Mouse (Mus musculus): ENCODE measurements at regions not wholly inside any gene's neighbourhood (a gene's known extent, or its start where the extent isn't known, plus 50 kb on each side); places are given as distances from the start of the nearest gene placed in this dataset.

- WGBS (ENCODE audit: insufficient replicate concordance) = 32% methylated on average over 3 of the region's 3 CpGs
- no peak overlapping the region for H3K4me3 ChIP-seq (replicated peaks)
- no peak for ATAC-seq (ENCODE audit: low read depth)
- H3K9me3 ChIP-seq (replicated peaks) = no peaks in the 10 kb centered on the region
- H3K4me1 ChIP-seq (replicated peaks) = no peaks in the 10 kb centered on the region
- no peaks in the 10 kb centered on the region for H3K27me3 ChIP-seq
- no peak overlapping the region for H3K27ac ChIP-seq
- H3K4me2 ChIP-seq = no peak overlapping the region
- H3K36me3 ChIP-seq = no peaks in the 10 kb centered on the region
- no peak overlapping the region for H3K9ac ChIP-seq
- no peak for DNase-seq
These were observed 220.1 kb upstream of the 9630041A04Rik start for GRCm38 (mm10) chr9:101641524-101641923.

- no peaks in the 10 kb centered on the region for H3K36me3 ChIP-seq
- no peak overlapping the region for H3K9ac ChIP-seq
- ATAC-seq (ENCODE audit: low read depth) = no peak
- no peak overlapping the region for H3K4me2 ChIP-seq
- H3K9me3 ChIP-seq (replicated peaks) = no peaks in the 10 kb centered on the region
- no peak overlapping the region for H3K27ac ChIP-seq
- no peaks in the 10 kb centered on the region for H3K4me1 ChIP-seq (replicated peaks)
- DNase-seq = no peak
- no peaks in the 10 kb centered on the region for H3K27me3 ChIP-seq
- H3K4me3 ChIP-seq (replicated peaks) = no peak overlapping the region
These were observed 221.0 kb upstream of the 9630041A04Rik start for GRCm38 (mm10) chr9:101640598-101640997.

- Histone ChIP-seq H3K9ac (no peak overlapping the region), H3K27me3 (no peaks in the 10 kb centered on the region), H3K27ac (no peak overlapping the region), H3K4me3 (replicated peaks) (no peak overlapping the region), H3K4me2 (no peak overlapping the region), H3K36me3 (no peaks in the 10 kb centered on the region), H3K4me1 (replicated peaks) (no peaks in the 10 kb centered on the region), H3K9me3 (replicated peaks) (no peaks in the 10 kb centered on the region)
- ATAC-seq (ENCODE audit: low read depth) (no peak), DNase-seq (no peak)
- WGBS (ENCODE audit: insufficient replicate concordance) = 47% methylated on average over 2 of the region's 2 CpGs
These were observed 245.4 kb upstream of the 9630041A04Rik start for GRCm38 (mm10) chr9:101616261-101616660.

- H3K4me2 ChIP-seq = no peak overlapping the region
- no peak overlapping the region for H3K27ac ChIP-seq
- no peaks in the 10 kb centered on the region for H3K27me3 ChIP-seq
- DNase-seq = no peak
- 66% methylated on average over 3 of the region's 3 CpGs for WGBS (ENCODE audit: insufficient replicate concordance)
- no peak overlapping the region for H3K4me3 ChIP-seq (replicated peaks)
- H3K36me3 ChIP-seq = no peaks in the 10 kb centered on the region
- no peak for ATAC-seq (ENCODE audit: low read depth)
- no peaks in the 10 kb centered on the region for H3K9me3 ChIP-seq (replicated peaks)
- H3K9ac ChIP-seq = no peak overlapping the region
- H3K4me1 ChIP-seq (replicated peaks) = no peaks in the 10 kb centered on the region
These were observed 246.5 kb upstream of the 9630041A04Rik start for GRCm38 (mm10) chr9:101615176-101615575.

- ATAC-seq (ENCODE audit: low read depth) (no peak), DNase-seq (no peak)
- Histone ChIP-seq H3K27me3 (no peaks in the 10 kb centered on the region), H3K4me3 (replicated peaks) (no peak overlapping the region), H3K27ac (no peak overlapping the region), H3K4me2 (no peak overlapping the region), H3K36me3 (no peaks in the 10 kb centered on the region), H3K4me1 (replicated peaks) (no peaks in the 10 kb centered on the region), H3K9ac (no peak overlapping the region), H3K9me3 (replicated peaks) (no peaks in the 10 kb centered on the region)
- WGBS (ENCODE audit: insufficient replicate concordance) = 57% methylated on average over 3 of the region's 3 CpGs
These were observed 247.7 kb upstream of the 9630041A04Rik start for GRCm38 (mm10) chr9:101613933-101614332.

- no peaks in the 10 kb centered on the region for H3K27me3 ChIP-seq
- WGBS (ENCODE audit: insufficient replicate concordance) = 52% methylated on average over 2 of the region's 2 CpGs
- H3K36me3 ChIP-seq = no peaks in the 10 kb centered on the region
- H3K27ac ChIP-seq = no peak overlapping the region
- no peak overlapping the region for H3K4me3 ChIP-seq (replicated peaks)
- H3K4me1 ChIP-seq (replicated peaks) = no peaks in the 10 kb centered on the region
- no peak overlapping the region for H3K9ac ChIP-seq
- DNase-seq (no peak), ATAC-seq (ENCODE audit: low read depth) (no peak)
- H3K4me2 ChIP-seq = no peak overlapping the region
- H3K9me3 ChIP-seq (replicated peaks) = no peaks in the 10 kb centered on the region
These were observed 248.2 kb upstream of the 9630041A04Rik start for GRCm38 (mm10) chr9:101613471-101613870.

- 65% methylated on average over 5 of the region's 5 CpGs for WGBS (ENCODE audit: insufficient replicate concordance)
- no peak overlapping the region for H3K9ac ChIP-seq
- no peak overlapping the region for H3K27ac ChIP-seq
- H3K27me3 ChIP-seq = no peaks in the 10 kb centered on the region
- no peak overlapping the region for H3K4me3 ChIP-seq (replicated peaks)
- no peak for DNase-seq
- no peaks in the 10 kb centered on the region for H3K9me3 ChIP-seq (replicated peaks)
- H3K36me3 ChIP-seq = no peaks in the 10 kb centered on the region
- ATAC-seq (ENCODE audit: low read depth) = no peak
- no peak overlapping the region for H3K4me2 ChIP-seq
- H3K4me1 ChIP-seq (replicated peaks) = no peaks in the 10 kb centered on the region
These were observed 248.7 kb upstream of the 9630041A04Rik start for GRCm38 (mm10) chr9:101612971-101613370.

- no peaks in the 10 kb centered on the region for H3K27me3 ChIP-seq
- DNase-seq (no peak), ATAC-seq (ENCODE audit: low read depth) (no peak)
- no peaks in the 10 kb centered on the region for H3K9me3 ChIP-seq (replicated peaks)
- 50% methylated on average over 4 of the region's 4 CpGs for WGBS (ENCODE audit: insufficient replicate concordance)
- no peak overlapping the region for H3K27ac ChIP-seq
- H3K4me1 ChIP-seq (replicated peaks) = no peaks in the 10 kb centered on the region
- H3K36me3 ChIP-seq = no peaks in the 10 kb centered on the region
- H3K9ac ChIP-seq = no peak overlapping the region
- no peak overlapping the region for H3K4me3 ChIP-seq (replicated peaks)
- H3K4me2 ChIP-seq = no peak overlapping the region
These were observed 249.1 kb upstream of the 9630041A04Rik start for GRCm38 (mm10) chr9:101612571-101612970.

- Histone ChIP-seq H3K9ac (no peak overlapping the region), H3K4me2 (no peak overlapping the region), H3K4me1 (replicated peaks) (no peaks in the 10 kb centered on the region), H3K27me3 (no peaks in the 10 kb centered on the region), H3K9me3 (replicated peaks) (no peaks in the 10 kb centered on the region), H3K27ac (no peak overlapping the region), H3K36me3 (no peaks in the 10 kb centered on the region), H3K4me3 (replicated peaks) (no peak overlapping the region)
- ATAC-seq (ENCODE audit: low read depth) = no peak
- no peak for DNase-seq
- 15% methylated on average over 3 of the region's 3 CpGs for WGBS (ENCODE audit: insufficient replicate concordance)
These were observed 250.2 kb upstream of the 9630041A04Rik start for GRCm38 (mm10) chr9:101611481-101611880.

- WGBS (ENCODE audit: insufficient replicate concordance) = 55% methylated on average over 8 of the region's 8 CpGs
- Histone ChIP-seq H3K4me1 (replicated peaks) (no peaks in the 10 kb centered on the region), H3K4me2 (no peak overlapping the region), H3K27me3 (no peaks in the 10 kb centered on the region), H3K27ac (no peak overlapping the region), H3K36me3 (no peaks in the 10 kb centered on the region), H3K9me3 (replicated peaks) (no peaks in the 10 kb centered on the region), H3K9ac (no peak overlapping the region), H3K4me3 (replicated peaks) (no peak overlapping the region)
- DNase-seq (no peak), ATAC-seq (ENCODE audit: low read depth) (no peak)
These were observed 250.7 kb upstream of the 9630041A04Rik start for GRCm38 (mm10) chr9:101610806-101611443.

- H3K9ac ChIP-seq = no peak overlapping the region
- no peaks in the 10 kb centered on the region for H3K36me3 ChIP-seq
- DNase-seq (no peak), ATAC-seq (ENCODE audit: low read depth) (no peak)
- H3K27me3 ChIP-seq = no peaks in the 10 kb centered on the region
- H3K4me2 ChIP-seq = no peak overlapping the region
- no peak overlapping the region for H3K4me3 ChIP-seq (replicated peaks)
- no peaks in the 10 kb centered on the region for H3K4me1 ChIP-seq (replicated peaks)
- H3K9me3 ChIP-seq (replicated peaks) = no peaks in the 10 kb centered on the region
- WGBS (ENCODE audit: insufficient replicate concordance) = 68% methylated on average over 4 of the region's 4 CpGs
- H3K27ac ChIP-seq = no peak overlapping the region
These were observed 251.3 kb upstream of the 9630041A04Rik start for GRCm38 (mm10) chr9:101610338-101610737.

- H3K9me3 ChIP-seq (replicated peaks) = no peaks in the 10 kb centered on the region
- WGBS (ENCODE audit: insufficient replicate concordance) = 56% methylated on average over 6 of the region's 6 CpGs
- no peaks in the 10 kb centered on the region for H3K27me3 ChIP-seq
- no peak overlapping the region for H3K4me3 ChIP-seq (replicated peaks)
- DNase-seq (no peak), ATAC-seq (ENCODE audit: low read depth) (no peak)
- H3K4me2 ChIP-seq = no peak overlapping the region
- H3K9ac ChIP-seq = no peak overlapping the region
- no peaks in the 10 kb centered on the region for H3K4me1 ChIP-seq (replicated peaks)
- no peak overlapping the region for H3K27ac ChIP-seq
- H3K36me3 ChIP-seq = no peaks in the 10 kb centered on the region
These were observed 258.8 kb upstream of the 9630041A04Rik start for GRCm38 (mm10) chr9:101602799-101603198.

Measured in liver, embryonic 13.5 days (tissue).